Mouse (Mus musculus) right cerebral cortex, adult 2 months (tissue): Measurements from ENCODE around the gene BC030867.
A peak's percentile ranks its signal among the peaks of the same experiment; 100 is the strongest.
"Not testable (repeated sequence)": the region's sequence is repeated elsewhere in the genome, so short reads cannot be mapped to it uniquely, and the experiment has no call there.

ENCODE experiments used
- DNase-seq, 2 experiments: peaks; one replicate each; pipeline ENCODE4 v3.0.0; 2021 to 2022; ENCODE audit warnings: low spot score in 2 of 2

The BC030867 gene

GRCm38 (mm10) chr11:102249351-102250090, 839 bp downstream of the BC030867 start:
- DNase-seq: no peak

DNA sequence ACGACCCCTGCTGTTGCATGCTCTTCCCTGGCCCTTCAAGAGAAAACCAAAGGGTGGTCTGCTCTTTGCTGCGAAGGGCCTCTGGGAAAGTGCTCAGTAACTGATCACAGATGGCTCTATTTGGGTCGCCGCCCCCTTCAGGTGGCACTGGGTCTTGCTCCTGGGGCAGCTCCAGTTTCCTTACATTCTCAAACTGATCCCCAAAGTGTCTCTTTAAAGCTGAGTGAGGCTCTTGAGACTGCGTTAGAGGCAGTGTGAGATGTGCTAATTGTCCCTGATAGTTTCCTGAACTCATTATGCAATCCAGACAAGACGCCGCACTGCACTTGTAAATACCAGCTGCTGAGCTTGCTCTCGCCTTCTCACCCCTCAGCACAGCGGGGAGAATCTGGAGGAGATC, 8.8 kb downstream of the BC030867 start:
- DNase-seq: peak in 1 of 2 experiments; percentile 19

DNA sequence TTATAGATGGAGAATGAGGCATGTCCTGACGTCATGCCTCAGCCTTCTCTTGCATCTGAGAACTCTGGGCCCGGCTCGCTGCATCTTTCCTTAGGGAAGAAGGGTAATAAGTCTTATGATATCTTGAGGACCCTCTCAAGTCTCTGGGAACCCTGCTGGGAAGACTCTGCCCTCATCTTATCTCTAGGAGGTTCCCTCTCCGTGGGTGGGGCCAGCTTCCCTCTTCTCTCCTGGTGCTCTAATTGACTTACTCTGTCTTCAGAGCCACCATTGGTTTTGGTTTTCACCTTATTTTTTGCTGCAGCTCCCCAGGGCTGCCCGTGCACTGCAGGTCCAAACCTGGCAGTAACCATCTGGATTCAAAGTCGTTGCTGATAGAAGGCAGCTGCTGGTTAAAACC, 9.4 kb downstream of the BC030867 start:
- no peak for DNase-seq

GRCm38 (mm10) chr11:102258521-102258920, 9.8 kb downstream of the BC030867 start:
- no peak for DNase-seq

- DNase-seq: no peak
Observed at GRCm38 (mm10) chr11:102263211-102263610, 14.5 kb downstream of the BC030867 start.

- DNase-seq: no peak
Observed at GRCm38 (mm10) chr11:102265816-102266215, 17.1 kb downstream of the BC030867 start.

GRCm38 (mm10) chr11:102266631-102267355, 18.1 kb downstream of the BC030867 start:
- DNase-seq: no peak

DNA sequence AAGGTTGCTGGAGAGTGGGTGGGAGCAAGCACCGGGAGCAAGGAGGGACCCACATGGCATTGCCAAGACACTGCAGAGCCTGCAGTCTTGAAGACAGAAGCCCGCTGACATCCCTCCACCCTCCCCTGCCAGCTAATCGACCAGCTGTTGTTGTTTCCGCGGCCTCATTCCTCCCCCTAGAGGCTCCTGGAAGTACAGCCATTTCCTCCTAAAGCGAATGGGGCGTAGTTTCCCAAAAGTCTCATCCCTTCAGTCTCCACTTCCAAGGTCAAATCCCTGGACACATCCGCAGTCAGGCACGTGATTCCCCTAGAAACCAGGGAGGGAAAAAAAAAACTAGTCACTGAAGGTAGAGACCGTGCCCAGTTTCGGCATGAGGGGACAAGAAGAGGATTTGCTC, 18.8 kb downstream of the BC030867 start:
- peak; percentile 83 for DNase-seq

DNA sequence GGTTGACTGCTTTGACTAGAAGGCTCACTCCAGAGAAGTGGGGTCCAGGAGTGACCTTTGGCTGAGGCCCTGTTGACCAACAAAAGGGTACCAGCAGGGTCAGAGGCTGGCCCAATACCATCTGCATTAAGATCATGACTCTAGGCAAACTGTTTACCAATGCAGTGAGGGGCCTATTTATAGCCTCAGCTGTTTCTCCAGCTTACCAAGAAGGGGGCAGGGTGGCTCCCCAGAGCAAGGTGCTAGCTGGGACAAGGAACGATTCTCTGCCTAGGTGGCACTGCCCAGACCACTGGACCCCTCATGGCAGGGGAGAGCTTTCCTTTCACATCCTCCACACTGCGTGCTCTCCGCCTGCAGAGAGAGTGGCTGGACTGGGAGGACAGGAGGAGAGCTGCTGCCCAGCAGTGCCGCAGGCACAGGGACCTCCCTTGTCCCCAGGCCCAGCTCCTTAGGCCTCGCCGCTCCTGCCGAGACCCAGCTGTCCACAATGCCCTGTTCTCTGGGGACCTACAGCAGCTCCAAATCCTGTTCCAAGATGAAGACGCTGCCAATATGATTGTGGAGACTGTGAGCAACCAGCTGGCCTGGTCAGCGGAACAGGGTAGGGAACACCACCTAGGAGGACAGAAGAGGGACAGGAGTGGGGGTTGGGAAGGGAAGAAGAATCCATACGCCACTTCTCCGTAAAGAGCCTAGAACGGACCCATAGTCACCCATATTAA, 20.0 kb downstream of the BC030867 start, which contains the start of gene Asb16:
Gene Asb16, plus strand, starts transcription at position 224 of the 725 bp plus-strand sequence.
- no peak for DNase-seq

DNA sequence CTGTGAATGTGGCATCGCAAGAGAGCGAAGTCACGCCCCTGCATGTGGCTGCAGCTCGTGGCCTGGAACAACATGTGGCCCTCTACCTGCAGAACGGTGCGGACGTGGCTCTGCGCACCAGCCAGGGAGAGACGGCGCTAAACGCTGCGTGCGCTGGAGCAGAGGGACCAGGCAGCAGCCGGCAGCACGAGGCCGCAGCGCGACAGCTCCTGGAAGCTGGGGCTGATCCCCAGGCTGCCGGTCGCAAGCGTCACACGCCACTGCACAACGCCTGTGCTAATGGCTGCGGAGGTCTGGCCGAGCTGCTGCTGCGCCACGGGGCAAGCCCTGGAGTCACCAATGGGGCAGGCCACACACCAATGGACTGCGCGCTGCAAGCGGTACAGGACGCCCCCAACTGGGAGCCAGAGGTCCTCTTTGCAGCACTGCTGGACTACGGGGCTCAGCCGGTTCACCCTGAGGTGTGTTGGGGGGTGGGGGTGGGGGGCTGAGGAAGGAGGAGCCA, 27.8 kb downstream of the BC030867 start:
- peak in 1 of 2 experiments; percentile 34 for DNase-seq

DNA sequence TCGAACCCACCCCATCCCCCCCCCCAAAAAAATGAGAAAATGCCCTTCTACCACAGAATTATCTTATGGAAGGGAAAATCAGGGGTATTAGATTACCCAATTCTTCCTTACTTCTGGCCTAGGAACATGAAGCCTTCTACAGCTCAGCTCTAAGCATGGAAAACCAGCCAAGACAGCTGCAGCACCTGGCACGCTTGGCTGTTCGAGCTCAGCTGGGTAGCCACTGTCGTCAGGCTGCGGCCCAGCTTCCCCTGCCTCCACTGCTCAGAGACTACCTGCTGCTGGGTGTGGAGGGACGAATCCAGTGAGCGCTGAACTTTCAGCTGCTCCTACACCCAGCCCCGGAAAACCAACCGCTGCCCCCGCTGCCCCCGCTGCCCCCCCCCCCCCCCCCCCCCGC, 29.1 kb downstream of the BC030867 start:
- DNase-seq: no peak

DNA sequence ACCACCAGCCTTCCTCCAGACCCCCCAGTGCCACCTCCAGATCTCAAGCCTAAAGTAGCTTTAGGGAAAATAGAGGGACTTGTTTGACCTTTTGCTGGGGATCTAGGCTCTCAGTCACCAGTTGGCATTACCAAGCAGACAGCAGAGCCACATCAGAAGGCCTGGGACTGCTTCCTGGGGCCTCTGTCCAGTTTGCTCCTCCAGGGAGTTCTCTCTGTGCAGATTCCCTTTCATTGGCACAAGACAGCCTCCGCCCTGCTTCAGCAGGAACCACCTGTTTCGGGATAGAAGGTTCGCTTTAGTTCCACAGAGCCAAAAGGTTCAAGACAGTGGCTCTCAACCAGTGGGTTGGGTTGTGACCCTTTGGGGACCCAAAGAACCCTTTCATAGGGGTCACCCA, 30.9 kb downstream of the BC030867 start:
- no peak for DNase-seq

DNA sequence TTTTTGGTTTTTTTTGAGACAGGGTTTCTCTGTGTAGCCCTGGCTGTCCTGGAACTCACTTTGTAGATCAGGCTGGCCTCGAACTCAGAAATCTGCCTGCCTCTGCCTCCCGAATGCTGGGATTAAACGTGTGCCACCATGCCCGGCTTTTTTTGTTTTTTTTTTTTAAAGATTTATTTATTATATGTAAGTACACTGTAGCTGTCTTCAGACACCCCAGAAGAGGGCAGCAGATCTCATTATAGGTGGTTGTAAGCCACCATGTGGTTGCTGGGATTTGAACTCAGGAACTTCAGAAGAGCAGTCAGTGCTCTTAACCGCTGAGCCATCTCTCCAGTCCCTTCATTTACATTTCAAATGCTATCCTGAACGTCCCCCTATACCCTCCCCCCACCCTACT, 31.6 kb downstream of the BC030867 start:
- not testable (repeated sequence) for DNase-seq

- DNase-seq: no peak
Observed at GRCm38 (mm10) chr11:102283922-102284321, 35.2 kb downstream of the BC030867 start.

DNA sequence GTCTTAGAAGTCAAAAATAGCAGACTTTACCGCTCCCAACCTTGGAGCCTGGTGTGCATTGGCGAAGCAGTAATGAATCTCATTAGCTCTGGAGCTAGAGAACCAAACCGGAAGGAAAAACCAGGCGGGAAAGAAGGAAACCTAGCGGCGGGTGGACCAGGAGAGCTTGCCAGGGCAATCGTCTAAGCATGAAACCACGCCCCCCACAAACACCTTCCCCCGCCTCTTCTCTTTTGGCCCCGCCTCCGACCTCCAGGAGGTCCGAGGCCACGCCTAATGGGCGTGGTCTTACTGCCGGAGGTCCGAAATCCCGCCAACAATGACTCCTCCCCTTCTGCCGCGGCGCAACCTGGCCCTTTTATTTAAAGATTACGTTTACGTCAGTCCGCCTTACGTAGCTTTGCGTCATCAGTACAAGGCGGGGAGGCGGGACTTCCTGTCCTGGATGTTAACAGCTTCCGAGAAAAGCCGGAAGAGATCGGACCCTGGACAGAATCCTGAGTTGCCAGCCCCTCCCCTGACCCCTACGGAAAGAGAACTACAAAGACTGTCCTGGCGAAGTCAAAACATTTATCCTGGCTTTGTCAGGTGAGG, 35.9 kb downstream of the BC030867 start, which contains the start of gene Tmub2:
Gene Tmub2, plus strand, starts transcription at position 431 of the 594 bp plus-strand sequence.
- peak; percentile 95 to 99 for DNase-seq

DNA sequence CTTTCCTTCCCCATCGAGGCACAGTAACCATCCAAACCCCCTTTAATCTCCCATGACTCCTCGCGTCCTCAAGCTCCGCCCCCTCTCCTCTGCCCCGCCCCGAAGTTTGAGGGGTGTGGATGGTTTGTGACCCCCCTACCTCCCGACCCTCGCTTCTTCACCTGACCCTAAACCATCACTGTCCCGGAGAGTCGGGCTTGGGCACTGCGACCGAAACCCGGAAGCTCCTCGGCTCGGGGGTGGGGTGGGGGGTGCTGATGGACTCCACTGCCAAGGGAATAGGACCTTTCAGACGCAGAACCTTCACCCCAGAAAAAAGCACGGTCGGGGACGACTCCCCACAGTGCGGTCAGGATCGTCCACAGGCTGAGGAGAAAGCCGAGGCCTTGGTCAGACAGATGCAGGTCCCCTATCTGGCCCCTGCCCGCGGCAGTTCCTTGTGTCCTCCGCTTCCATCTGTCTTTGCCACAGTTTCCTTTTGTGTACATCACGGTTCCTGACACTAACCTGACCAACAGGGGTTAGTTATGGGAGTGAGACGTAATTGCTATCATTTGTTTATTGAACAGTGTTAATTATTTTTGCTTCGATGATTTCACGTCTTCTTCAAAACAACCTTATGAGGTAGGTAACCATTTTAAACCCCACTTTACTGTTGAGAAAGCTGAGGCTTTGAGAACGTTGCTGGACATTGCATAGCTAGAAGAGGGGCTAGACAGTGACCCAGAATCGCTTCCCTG, 36.6 kb downstream of the BC030867 start:
- no peak for DNase-seq

GRCm38 (mm10) chr11:102287485-102287884, 38.8 kb downstream of the BC030867 start:
- DNase-seq: no peak

DNA sequence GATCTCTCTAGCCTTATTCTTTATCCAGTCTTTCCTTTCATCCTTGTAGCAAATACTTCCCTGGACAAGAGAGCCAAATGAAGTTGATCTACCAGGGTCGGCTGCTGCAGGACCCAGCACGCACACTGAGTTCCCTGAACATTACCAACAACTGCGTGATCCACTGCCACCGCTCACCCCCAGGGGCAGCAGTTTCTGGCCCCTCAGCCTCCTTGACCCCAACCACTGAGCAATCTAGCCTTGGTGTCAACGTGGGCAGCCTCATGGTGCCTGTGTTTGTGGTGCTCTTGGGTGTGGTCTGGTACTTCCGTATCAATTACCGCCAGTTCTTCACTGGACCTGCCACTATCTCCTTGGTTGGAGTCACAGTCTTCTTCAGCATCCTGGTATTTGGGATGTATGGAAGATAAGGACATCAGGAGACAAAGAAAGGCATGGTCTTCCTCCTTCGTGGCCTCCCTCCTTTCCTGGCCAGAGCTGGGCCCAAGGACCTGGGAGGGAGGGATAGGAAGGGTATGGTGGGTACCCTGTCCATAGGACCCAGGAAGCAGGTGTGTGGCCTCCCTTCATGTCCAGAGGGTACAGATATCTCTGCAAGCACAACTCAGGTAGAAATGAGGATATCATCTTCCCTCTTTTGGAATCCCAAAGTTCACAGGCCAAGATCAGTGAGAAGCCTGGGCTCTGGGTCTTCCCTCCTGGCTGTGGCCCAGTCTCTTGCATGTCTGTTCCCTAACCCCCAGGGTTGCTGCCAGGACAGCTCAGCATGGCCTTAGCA, 39.5 kb downstream of the BC030867 start:
- DNase-seq: no peak

DNA sequence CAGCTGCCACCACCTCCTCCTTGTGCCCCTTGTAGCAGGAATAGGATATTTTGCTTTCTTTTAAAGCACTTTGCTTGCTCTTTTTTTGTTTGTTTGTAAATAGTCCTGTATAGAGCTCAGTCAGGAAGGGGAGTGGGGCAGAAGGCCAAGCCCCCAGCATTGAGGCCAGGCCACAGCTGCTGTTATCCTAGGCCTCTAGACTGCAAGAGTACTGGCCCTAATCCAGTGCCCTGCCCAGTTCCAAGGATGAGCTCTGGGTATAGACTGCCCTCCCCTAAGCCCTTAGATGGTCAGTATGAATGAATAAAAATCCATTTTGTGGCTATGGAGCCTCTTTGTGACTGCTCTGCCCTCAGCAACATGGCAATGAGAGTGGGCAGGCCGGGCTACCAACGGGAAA, 40.2 kb downstream of the BC030867 start:
- DNase-seq: no peak

GRCm38 (mm10) chr11:102289511-102290100, 40.9 kb downstream of the BC030867 start:
- DNase-seq: no peak
